Mouse (Mus musculus) cerebellum, postnatal 14 days (tissue): ENCODE results near the gene Gcfc2.
A peak's percentile ranks its signal among the peaks of the same experiment; 100 is the strongest.

Source experiments
- DNase-seq, 2 experiments: peaks; one replicate each; pipeline ENCODE4 v3.0.0; 2021; ENCODE audit warnings: mixed read lengths in 2 of 2

The Gcfc2 gene

GRCm38 (mm10) chr6:81923523-81924142 lies at the start of gene Gcfc2:
Gcfc2 (plus strand) TSS chr6:81923669.
- DNase-seq = peak; percentile 98 to 99

GRCm38 (mm10) chr6:81895678-81896230 lies 27.7 kb upstream of the Gcfc2 start:
- DNase-seq = no peak

- no peak for DNase-seq
These were observed 13.1 kb upstream of the Gcfc2 start for GRCm38 (mm10) chr6:81910302-81910855.

- no peak for DNase-seq
These were observed 12.2 kb upstream of the Gcfc2 start for GRCm38 (mm10) chr6:81911244-81911643.

- no peak for DNase-seq
These were observed 11.8 kb upstream of the Gcfc2 start for GRCm38 (mm10) chr6:81911713-81912112.

GRCm38 (mm10) chr6:81912177-81912576 lies 11.3 kb upstream of the Gcfc2 start:
- DNase-seq = peak; percentile 35 to 36

- DNase-seq = no peak
These were observed 835 bp downstream of the Gcfc2 start for GRCm38 (mm10) chr6:81924304-81924703.

GRCm38 (mm10) chr6:81929402-81929801 lies 5.9 kb downstream of the Gcfc2 start:
- no peak for DNase-seq

- DNase-seq = peak in 1 of 2 experiments; percentile 28
These were observed 9.8 kb downstream of the Gcfc2 start for GRCm38 (mm10) chr6:81933281-81933680.

- DNase-seq = no peak
These were observed 18.2 kb downstream of the Gcfc2 start for GRCm38 (mm10) chr6:81941718-81942117.

GRCm38 (mm10) chr6:81943281-81943680 lies 19.8 kb downstream of the Gcfc2 start:
- DNase-seq = no peak

GRCm38 (mm10) chr6:81944432-81944831 lies 21.0 kb downstream of the Gcfc2 start:
- DNase-seq = no peak

- DNase-seq = no peak
These were observed 23.4 kb downstream of the Gcfc2 start for GRCm38 (mm10) chr6:81946906-81947305.

GRCm38 (mm10) chr6:81955133-81955532 lies 31.7 kb downstream of the Gcfc2 start:
- DNase-seq = no peak

GRCm38 (mm10) chr6:81956399-81956798 lies 32.9 kb downstream of the Gcfc2 start:
- DNase-seq = peak in 1 of 2 experiments; percentile 48

GRCm38 (mm10) chr6:81957992-81958391 lies 34.5 kb downstream of the Gcfc2 start:
- no peak for DNase-seq

- no peak for DNase-seq
These were observed 36.4 kb downstream of the Gcfc2 start for GRCm38 (mm10) chr6:81959866-81960265.

- peak in 1 of 2 experiments; percentile 9 for DNase-seq
These were observed 36.8 kb downstream of the Gcfc2 start for GRCm38 (mm10) chr6:81960284-81960683.

- peak; percentile 91 to 96 for DNase-seq
These were observed 42.0 kb downstream of the Gcfc2 start, which contains the start of gene Mrpl19 for GRCm38 (mm10) chr6:81965296-81966067. Mrpl19 (minus strand) TSS chr6:81965958.

GRCm38 (mm10) chr6:81966068-81966544 lies 42.6 kb downstream of the Gcfc2 start:
- no peak for DNase-seq

- no peak for DNase-seq
These were observed 47.7 kb downstream of the Gcfc2 start for GRCm38 (mm10) chr6:81971196-81971595.

- no peak for DNase-seq
These were observed 49.1 kb downstream of the Gcfc2 start for GRCm38 (mm10) chr6:81972595-81972994.

- DNase-seq = peak; percentile 80 to 88
These were observed 52.6 kb downstream of the Gcfc2 start for GRCm38 (mm10) chr6:81975971-81976621.
